Mouse (Mus musculus) inflammation-experienced regulatory T-cells, adult 6 months (primary cell): ENCODE measurements at regions not wholly inside any gene's neighbourhood (a gene's known extent, or its start where the extent isn't known, plus 50 kb on each side); places are given as distances from the start of the nearest gene placed in this dataset.

Source experiments
- ATAC-seq: one replicate; pipeline ENCODE4 v1.8.0; 2017

- ATAC-seq = no peak
Measured at GRCm38 (mm10) chr2:170294657-170295056, 133.0 kb downstream of the Bcas1 start.

GRCm38 (mm10) chr2:170291841-170292655 lies 135.6 kb downstream of the Bcas1 start:
- ATAC-seq = peak; percentile 61

GRCm38 (mm10) chr2:170289378-170289960 lies 138.2 kb downstream of the Bcas1 start:
- no peak for ATAC-seq

GRCm38 (mm10) chr2:170288787-170289186 lies 138.9 kb downstream of the Bcas1 start:
- ATAC-seq = no peak

GRCm38 (mm10) chr2:170288196-170288595 lies 139.4 kb downstream of the Bcas1 start:
- no peak for ATAC-seq

- no peak for ATAC-seq
Measured at GRCm38 (mm10) chr2:170287301-170287885, 139.5 kb upstream of the Zfp217 start.

- no peak for ATAC-seq
Measured at GRCm38 (mm10) chr2:170286773-170287172, 138.9 kb upstream of the Zfp217 start.

GRCm38 (mm10) chr2:170282463-170282862 lies 134.6 kb upstream of the Zfp217 start:
- no peak for ATAC-seq

- no peak for ATAC-seq
Measured at GRCm38 (mm10) chr2:170281311-170282008, 133.6 kb upstream of the Zfp217 start.

- no peak for ATAC-seq
Measured at GRCm38 (mm10) chr2:170280733-170281132, 132.8 kb upstream of the Zfp217 start.

- no peak for ATAC-seq
Measured at GRCm38 (mm10) chr2:170277896-170278295, 130.0 kb upstream of the Zfp217 start.

- no peak for ATAC-seq
Measured at GRCm38 (mm10) chr2:170277182-170277767, 129.4 kb upstream of the Zfp217 start.

GRCm38 (mm10) chr2:170275687-170276086 lies 127.8 kb upstream of the Zfp217 start:
- ATAC-seq = no peak

- no peak for ATAC-seq
Measured at GRCm38 (mm10) chr2:170269926-170270577, 122.1 kb upstream of the Zfp217 start.

- ATAC-seq = no peak
Measured at GRCm38 (mm10) chr2:170268080-170268479, 120.2 kb upstream of the Zfp217 start.

- no peak for ATAC-seq
Measured at GRCm38 (mm10) chr2:170267152-170267551, 119.2 kb upstream of the Zfp217 start.

GRCm38 (mm10) chr2:170266407-170267101 lies 118.7 kb upstream of the Zfp217 start:
- ATAC-seq = no peak

GRCm38 (mm10) chr2:170263594-170263993 lies 115.7 kb upstream of the Zfp217 start:
- ATAC-seq = no peak

- ATAC-seq = no peak
Measured at GRCm38 (mm10) chr2:170261191-170261590, 113.3 kb upstream of the Zfp217 start.

- ATAC-seq = no peak
Measured at GRCm38 (mm10) chr2:170259662-170260457, 112.0 kb upstream of the Zfp217 start.

- ATAC-seq = no peak
Measured at GRCm38 (mm10) chr2:170258367-170258766, 110.5 kb upstream of the Zfp217 start.
